ENCODE assay signal across 20 mouse cellular contexts in genomic region chr12:86238736-86239135, GRCm38 (mm10).
"Had no signal": no experiment of that assay in that cellular context is flagged by ENCODE, and none has a peak within 500 bp of the region (broad histone marks: within the 10 kb centered on the region; RNA-seq: fewer than 3 reads in every experiment).

No protein-coding gene starts in this region.

- H3K27me3 ChIP-seq: lung, embryonic 15.5 days; midbrain, embryonic 12.5 days; neural tube, embryonic 15.5 days had no signal

- H3K27ac ChIP-seq: liver, embryonic 15.5 days; lung, embryonic 15.5 days; midbrain, embryonic 10.5 days; midbrain, embryonic 12.5 days; neural tube, embryonic 13.5 days; neural tube, embryonic 15.5 days had no signal

- ATAC-seq: liver, postnatal 0 days; lung, postnatal 0 days; midbrain, embryonic 16.5 days had no signal

- H3K4me2 ChIP-seq: liver, embryonic 15.5 days; lung, embryonic 15.5 days; midbrain, embryonic 12.5 days; neural tube, embryonic 13.5 days; neural tube, embryonic 15.5 days had no signal

- DNase-seq: liver, postnatal 0 days; lung, adult 2 months; lung, postnatal 14 days; lung, postnatal 4 days; midbrain, embryonic 14.5 days; right cerebral cortex, postnatal 25 days; right cerebral cortex, postnatal 4 days; spleen, adult 18-20 months; thymus, adult 2 months; thymus, postnatal 25 days; thymus, postnatal 4 days had no signal

- H3K9me3 ChIP-seq: liver, embryonic 15.5 days; lung, embryonic 15.5 days; midbrain, embryonic 10.5 days; midbrain, embryonic 12.5 days; neural tube, embryonic 13.5 days; neural tube, embryonic 15.5 days had no signal

- H3K9ac ChIP-seq: liver, embryonic 15.5 days; liver, postnatal 0 days; lung, embryonic 15.5 days; midbrain, embryonic 12.5 days; neural tube, embryonic 13.5 days; neural tube, embryonic 15.5 days had no signal

- H3K4me3 ChIP-seq: liver, embryonic 15.5 days; lung, embryonic 15.5 days; midbrain, embryonic 10.5 days; midbrain, embryonic 12.5 days; myocyte; neural tube, embryonic 13.5 days; neural tube, embryonic 15.5 days had no signal

- H3K36me3 ChIP-seq: liver, embryonic 15.5 days; lung, embryonic 15.5 days; neural tube, embryonic 13.5 days; neural tube, embryonic 15.5 days had no signal
